Comparison of ENCODE assay signal across 34 mouse cellular contexts in genomic region chr13:96112711-96113110, GRCm38 (mm10). TPM values are rescaled to one million over a fixed set of nuclear protein-coding genes. Genes with fewer than 3 reads are reported as not detected.
"Had no signal": no experiment of that assay in that cellular context is flagged by ENCODE, and none has a peak within 500 bp of the region (broad histone marks: within the 10 kb centered on the region; RNA-seq: fewer than 3 reads in every experiment).

No protein-coding gene starts in this region.

- ATAC-seq: midbrain, embryonic 13.5 days; midbrain, embryonic 16.5 days had no signal

- H3K4me1 ChIP-seq: liver, embryonic 13.5 days; midbrain, embryonic 13.5 days; stomach, embryonic 15.5 days had no signal

- H3K36me3 ChIP-seq: liver, embryonic 13.5 days; midbrain, embryonic 13.5 days; neural tube, embryonic 13.5 days; stomach, embryonic 15.5 days had no signal

- DNase-seq: kidney, postnatal 25 days; layer of hippocampus, adult 9-11 months; liver, embryonic 13.5 days; lung, adult 2 months; lung, postnatal 14 days; lung, postnatal 4 days; retina, postnatal 1 day; right cerebral cortex, postnatal 25 days; spleen, adult 18-20 months; thymus, postnatal 25 days had no signal

- H3K9ac ChIP-seq: liver, embryonic 13.5 days; midbrain, embryonic 13.5 days; neural tube, embryonic 13.5 days; stomach, embryonic 15.5 days had no signal

- H3K27ac ChIP-seq: kidney, postnatal 0 days; layer of hippocampus, adult 2 months; liver, embryonic 13.5 days; midbrain, embryonic 13.5 days; neural tube, embryonic 13.5 days; stomach, embryonic 15.5 days had no signal

- H3K27me3 ChIP-seq: liver, embryonic 13.5 days; midbrain, embryonic 13.5 days; neural tube, embryonic 13.5 days; stomach, embryonic 15.5 days had no signal

- H3K4me3 ChIP-seq: layer of hippocampus, adult 2 months; liver, embryonic 13.5 days; midbrain, embryonic 13.5 days; myocyte; neural tube, embryonic 13.5 days; stomach, embryonic 15.5 days had no signal

- H3K9me3 ChIP-seq: liver, embryonic 13.5 days; midbrain, embryonic 13.5 days; neural tube, embryonic 13.5 days; stomach, embryonic 15.5 days had no signal

- H3K4me2 ChIP-seq: liver, embryonic 13.5 days; midbrain, embryonic 13.5 days; neural tube, embryonic 13.5 days; stomach, embryonic 15.5 days had no signal

RNA-seq across cellular contexts. Expression of gene Sv2c, which starts 19.7 kb away (rescaled TPM):
- total RNA-seq: megakaryocyte progenitor cell, adult 5-6 weeks; megakaryocyte-erythroid progenitor cell, adult 5-6 weeks; monocyte, adult 5-6 weeks had no signal
- polyA plus RNA-seq: myocyte had no signal

RNA-seq across cellular contexts. Expression of gene Gm17190, which starts 30.9 kb away (rescaled TPM):
- total RNA-seq: layer of hippocampus, adult 2 months; layer of hippocampus, postnatal 25 days; left cerebral cortex, adult 18-20 months; left cerebral cortex, postnatal 10 days; left cerebral cortex, postnatal 36 days; liver, adult 2 months; megakaryocyte progenitor cell, adult 5-6 weeks; megakaryocyte-erythroid progenitor cell, adult 5-6 weeks; monocyte, adult 5-6 weeks; neutrophil, adult 5-6 weeks had no signal
- polyA plus RNA-seq: kidney, embryonic 14.5 days; kidney, postnatal 0 days; large intestine, adult 2 months; limb, embryonic 11.5 days; limb, embryonic 14.5 days; liver, adult 2 months; liver, embryonic 13.5 days; liver, embryonic 16.5 days; lung, adult 2 months; lung, embryonic 16.5 days; midbrain, embryonic 13.5 days; myocyte; thymus, postnatal 0 days; urinary bladder, adult 2 months had no signal

RNA-seq across cellular contexts. Expression of gene Gm20075, which starts 31.5 kb away (rescaled TPM):
- polyA plus RNA-seq: liver, adult 2 months had no signal
